Mouse (Mus musculus): ENCODE measurements at regions not wholly inside any gene's neighbourhood (a gene's known extent, or its start where the extent isn't known, plus 50 kb on each side); places are given as distances from the start of the nearest gene placed in this dataset.
"Not testable (repeated sequence)": the region's sequence is repeated elsewhere in the genome, so short reads cannot be mapped to it uniquely, and the experiment has no call there.

DNA sequence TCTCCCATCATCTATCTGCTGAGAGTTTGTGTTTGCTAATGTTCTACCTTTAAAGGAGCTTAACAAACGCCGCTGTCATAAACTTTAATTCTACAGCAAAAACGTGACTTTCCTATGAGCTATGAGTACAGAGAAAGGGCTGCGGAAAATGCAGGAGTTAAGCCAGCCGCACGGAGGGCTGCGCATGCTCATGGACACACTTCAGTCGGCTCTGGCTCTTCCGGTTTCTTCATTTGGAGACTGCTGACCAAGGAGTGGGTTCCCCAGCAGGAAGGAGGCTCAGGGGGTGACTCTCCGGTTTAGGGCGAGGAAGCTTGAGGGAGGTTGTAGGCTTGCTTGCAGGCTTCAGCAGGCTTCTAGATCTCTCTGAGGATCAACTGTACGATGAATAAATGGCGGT is 59.3 kb downstream of the Sox2 start:
- no peak for DNase-seq (ENCODE audit: low read depth, low spot score)

DNA sequence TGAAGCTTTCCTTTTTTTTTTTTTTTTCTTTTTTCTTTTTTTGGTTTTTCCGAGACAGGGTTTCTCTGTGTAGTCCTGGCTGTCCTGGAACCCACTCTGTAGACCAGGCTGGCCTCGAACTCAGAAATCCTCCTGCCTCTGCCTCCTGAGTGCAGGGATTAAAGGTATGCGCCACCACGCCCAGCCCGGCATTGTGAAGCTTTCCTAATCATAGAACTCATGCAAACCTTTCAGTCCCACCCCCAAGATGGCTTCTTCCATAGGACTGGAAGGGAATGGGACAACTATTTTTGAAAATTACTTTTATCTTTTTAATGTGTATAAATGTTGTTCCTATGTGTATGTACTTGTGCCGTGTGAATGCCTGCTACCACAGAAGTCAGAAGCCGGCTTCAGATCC is 61.9 kb downstream of the Sox2 start:
- DNase-seq (ENCODE audit: low read depth, low spot score) = not testable (repeated sequence)

DNA sequence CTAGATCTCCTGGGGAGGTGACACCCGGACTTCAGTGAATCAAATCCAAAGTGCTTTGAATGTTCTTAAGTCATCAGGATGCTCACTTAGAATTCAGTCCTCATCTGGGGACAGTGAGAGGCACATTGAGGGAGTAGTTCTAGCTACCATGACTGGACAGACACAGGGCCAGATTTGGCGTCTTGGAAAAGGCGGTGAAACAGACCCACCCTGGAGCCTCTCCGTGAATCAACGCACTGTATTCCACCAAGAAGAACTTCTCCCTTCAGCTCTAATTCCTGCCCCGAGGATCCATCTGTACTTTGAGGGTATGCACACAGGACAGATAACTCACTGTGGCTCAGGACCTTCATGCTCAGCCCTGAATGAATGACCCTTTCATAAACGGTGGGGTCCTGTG is 72.3 kb downstream of the Sox2 start:
- DNase-seq (ENCODE audit: low read depth, low spot score) = no peak

DNA sequence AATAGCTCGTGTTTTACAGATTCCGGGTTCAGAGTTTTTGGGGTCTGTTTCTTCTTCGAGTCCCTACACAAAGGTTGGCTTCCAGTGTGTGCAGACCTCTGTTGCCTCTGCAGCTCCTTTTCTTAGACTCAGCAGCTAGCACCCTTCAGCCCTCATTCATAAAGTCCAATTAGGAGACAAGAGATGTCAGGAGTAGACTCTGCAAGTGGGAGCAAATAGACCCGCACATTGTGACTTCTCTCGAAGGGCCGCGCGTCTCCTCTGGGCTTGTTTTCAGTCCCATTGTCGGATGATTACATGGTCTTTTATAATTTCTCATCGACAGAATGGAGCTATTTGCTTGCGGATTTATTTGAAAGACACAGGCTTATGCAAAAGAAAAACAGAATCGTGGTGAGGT is 76.8 kb downstream of the Sox2 start:
- no peak for DNase-seq (ENCODE audit: low read depth, low spot score)

DNA sequence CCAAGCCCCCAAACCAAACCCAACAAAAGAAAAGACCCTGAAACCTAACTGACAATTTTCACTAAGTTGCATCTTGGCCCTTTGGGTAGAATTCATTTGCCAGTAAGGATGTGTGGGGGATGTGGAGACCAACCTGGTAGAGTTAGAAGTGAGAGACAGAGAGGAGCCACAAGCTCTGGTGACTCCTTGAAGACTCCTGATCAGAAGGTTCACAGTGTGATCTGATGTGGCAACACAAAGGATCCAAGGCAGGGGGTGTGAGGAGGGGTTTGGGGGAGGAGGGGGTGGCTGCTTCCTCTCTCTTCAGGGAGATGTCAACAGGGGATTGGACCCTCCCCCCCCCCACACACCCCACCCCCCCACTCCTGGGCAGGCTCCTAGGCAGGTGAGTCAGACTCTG is 78.1 kb downstream of the Sox2 start:
- DNase-seq (ENCODE audit: low read depth, low spot score) = no peak

DNA sequence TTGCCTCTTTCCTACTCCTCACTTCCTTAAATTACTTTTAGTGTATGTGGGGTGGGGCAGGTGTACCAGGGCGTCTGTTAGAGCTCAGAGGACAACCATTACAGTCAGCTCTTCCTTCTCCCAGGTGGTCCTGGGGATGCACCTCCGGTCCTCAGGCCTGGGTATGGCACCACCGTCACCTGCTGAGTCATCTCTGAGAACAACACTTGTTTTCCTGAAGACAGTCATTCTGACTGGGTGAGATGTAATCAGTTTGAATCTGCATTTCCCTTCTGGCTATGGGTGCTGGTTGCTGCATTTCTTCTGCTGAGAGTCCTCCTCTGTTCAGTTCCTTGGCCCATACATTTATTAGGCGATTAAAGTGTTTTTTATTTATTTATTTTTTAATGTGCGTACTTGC is 84.8 kb downstream of the Sox2 start:
- no peak for DNase-seq (ENCODE audit: low read depth, low spot score)

DNA sequence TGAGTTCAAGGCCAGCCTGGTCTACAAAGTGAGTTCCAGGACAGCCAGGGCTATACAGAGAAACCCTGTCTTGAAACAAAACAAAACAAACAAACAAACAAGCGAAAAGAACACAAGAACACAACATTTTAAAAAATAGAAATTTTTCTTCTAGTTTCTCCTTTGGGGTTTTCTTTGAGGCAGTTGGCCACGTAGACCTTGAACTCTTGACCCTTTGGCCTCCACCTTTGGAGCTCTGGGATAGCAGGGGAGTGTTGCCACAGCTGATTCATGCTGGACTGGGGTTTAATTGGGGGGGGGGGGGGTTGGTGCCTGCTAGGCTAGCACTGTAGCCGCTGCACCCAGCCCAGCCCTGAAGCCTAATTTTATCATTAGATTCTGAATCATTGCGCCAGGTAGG is 87.8 kb downstream of the Sox2 start:
- DNase-seq (ENCODE audit: low read depth, low spot score) = no peak

DNA sequence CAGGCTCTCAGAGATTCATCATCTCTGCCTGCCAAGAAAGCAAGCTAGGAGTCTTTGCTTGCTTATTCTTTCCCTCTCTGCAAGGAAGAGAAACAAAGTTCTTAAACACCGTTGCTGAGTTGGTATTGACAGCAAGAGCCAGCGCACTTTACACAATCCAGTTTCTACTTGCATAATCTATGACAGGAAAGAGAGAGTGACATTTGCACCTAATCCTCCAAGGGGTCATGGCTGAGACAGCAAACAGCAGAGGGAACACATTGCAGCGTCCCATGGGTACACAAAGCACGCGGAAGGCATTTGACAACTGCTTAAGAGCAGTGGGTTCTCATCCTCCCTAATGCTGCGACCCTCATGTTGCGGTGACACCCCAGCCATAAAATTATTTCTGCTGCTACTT is 88.7 kb downstream of the Sox2 start:
- no peak for DNase-seq (ENCODE audit: low read depth, low spot score)

DNA sequence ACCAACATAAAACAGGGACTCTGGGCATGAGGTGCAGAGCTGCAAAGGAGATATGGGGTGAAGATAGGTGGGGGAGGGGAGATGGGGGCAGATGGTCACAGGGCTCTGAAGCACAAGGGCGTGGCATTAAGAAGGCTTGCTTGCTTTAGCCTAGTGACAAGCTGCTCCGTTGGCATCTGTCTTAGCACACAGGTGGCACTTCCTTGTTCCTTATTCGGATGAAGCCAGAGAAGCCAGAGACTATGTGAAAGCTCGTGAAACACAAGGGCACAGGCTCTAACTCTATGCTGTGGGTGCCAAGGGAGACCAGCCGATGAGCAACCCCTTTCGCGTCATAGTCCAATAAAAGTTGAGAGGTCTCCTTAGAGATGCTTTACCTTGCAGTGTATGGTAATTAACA is 89.5 kb downstream of the Sox2 start:
- DNase-seq (ENCODE audit: low read depth, low spot score) = no peak

DNA sequence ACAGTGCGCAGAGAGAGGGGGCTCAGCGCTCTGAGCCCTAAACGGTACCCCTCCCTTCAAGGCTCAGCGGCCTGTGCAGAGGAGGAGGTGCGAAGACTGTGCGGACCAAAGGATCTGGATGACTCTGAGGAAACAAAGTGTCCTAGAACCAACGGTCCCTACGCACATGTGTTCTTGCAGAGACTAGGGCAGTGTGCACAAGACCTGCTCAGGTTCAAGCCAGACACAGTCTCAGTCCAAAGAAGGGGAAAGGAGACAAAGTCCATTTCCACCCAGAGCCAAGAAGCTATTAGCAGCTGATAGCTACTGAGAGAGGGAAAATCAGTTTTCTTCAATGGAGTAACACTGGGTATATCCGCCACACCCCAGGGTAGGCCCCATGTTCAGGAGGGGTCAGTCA is 89.9 kb downstream of the Sox2 start:
- DNase-seq (ENCODE audit: low read depth, low spot score) = no peak

DNA sequence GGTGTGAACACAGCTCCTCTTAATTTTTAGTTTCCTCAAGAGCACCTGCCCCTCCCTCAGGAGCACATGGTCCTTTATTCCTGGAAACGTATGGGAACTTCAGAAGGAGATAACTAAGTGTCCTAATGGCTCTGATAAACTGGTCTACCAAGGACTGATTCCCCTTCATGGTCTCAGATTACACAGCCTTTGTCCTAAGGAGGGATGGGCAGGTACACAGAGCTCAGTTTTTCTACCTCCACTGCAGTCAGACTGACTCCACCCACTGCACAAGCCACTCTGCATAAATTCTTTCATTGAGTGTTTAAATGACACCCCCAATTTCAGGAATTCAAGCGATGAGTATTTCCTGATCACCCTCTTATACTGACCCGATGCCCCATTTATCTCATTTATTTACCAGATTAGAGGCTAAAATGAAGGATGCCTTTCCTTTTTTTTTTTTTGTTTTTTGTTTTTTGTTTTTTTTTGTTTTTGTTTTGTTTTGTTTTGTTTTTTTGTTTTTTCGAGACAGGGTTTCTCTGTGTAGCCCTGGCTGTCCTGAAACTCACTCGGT is 95.1 kb downstream of the Sox2 start:
- no peak for DNase-seq (ENCODE audit: low read depth, low spot score)

DNA sequence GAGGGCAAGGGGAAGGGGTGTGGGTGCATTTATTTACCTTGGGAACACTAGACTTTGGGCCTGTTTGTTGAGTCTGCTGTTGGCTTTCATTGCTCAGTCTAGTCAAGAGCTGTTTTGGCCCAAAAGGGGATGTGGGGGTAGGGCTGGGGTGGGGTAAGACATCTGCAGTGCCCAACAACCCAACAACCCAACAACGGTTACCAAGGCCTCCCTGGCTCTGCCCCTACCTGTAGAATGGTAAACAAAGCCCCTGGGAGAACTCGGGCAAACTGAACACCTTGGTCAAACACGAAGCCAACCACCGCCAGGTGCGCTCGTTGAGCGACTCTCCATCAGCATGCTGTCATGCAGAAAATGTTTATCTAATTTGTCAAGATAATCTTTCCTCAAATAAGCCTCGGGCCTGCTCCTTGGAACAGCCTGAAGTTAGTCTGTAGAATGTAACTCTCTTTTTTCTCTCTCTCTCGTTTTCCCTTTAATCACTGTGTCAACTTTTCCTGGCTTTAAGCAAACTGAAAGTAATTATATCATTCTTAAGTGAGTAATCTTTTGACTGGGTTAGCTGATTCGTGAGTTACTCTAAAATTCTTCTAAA is 97.4 kb downstream of the Sox2 start:
- no peak for DNase-seq (ENCODE audit: low read depth, low spot score)

DNA sequence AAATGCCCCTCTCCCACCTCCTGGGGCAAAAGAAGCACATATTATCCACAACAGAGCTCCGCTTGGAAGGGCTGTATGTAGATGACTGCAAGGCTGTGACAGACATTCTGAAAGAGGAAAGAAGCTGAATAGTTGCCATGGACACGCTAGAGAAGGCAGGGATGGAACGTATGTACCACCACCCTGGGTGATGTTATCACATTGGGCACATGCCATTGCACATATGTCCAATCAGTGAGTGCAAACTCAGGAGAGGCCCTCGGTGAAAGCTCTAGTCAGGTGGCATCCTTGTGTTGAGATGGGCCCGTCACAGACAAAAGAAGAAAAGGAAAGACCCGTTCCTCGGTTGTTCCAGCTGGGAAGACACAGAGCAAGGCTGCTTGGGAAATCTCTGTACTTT is 99.8 kb downstream of the Sox2 start:
- DNase-seq (ENCODE audit: low read depth, low spot score) = no peak

DNA sequence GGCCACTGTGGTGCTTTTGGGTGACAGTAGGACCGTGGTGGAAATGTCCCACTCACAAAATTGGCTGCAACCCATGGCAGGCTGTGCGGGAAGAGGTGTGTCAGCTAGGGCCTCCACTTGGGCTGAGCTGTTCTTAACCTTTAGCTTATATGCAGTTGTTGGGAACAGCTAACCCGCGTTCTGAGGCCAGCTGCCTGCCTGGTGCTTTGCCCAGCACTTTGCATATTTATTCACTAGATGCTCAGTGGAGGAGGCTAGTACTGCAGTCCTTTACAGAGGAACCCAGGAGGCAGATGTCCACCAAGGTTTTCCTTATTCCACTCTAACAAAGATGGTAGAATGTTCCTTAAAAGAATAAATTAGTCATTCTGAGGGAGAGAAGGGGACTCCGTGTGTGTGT is 101.3 kb downstream of the Sox2 start:
- DNase-seq (ENCODE audit: low read depth, low spot score) = no peak

DNA sequence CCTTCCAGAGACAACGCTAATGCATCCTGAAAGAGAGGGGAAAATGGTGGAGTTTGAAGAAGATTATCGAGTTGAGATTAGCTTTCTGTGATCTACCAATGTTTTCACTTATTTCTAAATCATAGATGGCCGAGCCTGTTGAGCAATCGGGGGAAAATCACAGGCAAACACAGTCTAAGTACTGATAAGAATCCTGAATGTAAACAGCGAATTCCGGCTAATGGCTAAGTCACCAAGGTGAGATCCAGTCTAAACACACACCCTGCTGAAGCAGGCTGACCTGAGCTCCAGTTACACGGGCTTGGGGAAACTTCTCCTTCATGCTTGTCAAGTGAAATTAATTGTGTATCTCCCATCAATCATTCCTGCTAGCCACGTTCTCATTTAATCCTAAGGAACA is 103.4 kb downstream of the Sox2 start:
- DNase-seq (ENCODE audit: low read depth, low spot score) = no peak

DNA sequence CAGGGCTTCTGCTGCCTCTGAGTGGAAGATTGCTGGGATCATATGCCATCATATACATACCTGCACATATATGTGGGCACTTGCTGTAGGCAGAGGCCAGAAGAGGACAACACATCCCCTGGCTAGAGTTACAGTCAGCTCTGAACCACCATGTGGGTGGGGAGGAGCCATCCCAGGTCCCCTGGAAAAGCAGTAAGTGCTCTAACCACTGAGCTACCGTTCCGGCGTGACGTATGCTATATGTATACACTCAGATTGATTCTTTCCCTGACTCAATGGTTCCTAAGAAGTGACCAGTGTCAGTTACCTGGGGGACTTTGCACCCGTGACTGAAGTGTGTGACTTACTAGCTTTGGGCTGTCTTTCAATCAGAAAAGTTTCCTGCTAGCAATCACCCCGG is 104.6 kb downstream of the Sox2 start:
- DNase-seq (ENCODE audit: low read depth, low spot score) = no peak

DNA sequence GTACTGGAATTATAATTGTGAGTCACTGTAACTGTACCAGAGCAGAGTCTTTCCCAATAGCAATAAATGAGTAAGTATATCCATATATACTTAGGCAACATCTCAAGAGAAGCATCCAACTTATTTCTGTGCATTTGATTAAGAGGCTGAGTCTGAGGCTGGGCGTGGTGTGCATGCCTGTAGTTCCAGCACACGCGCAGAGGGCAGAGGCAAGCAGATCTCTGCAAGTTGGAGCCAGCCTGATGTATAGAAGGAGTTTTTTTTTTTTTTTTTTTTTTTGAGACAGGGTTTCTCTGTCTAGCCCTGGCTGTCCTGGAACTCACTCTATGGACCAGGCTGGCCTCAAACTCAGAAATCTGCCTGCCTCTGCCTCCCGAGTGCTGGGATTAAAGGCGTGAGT is 105.1 kb downstream of the Sox2 start:
- DNase-seq (ENCODE audit: low read depth, low spot score) = not testable (repeated sequence)

DNA sequence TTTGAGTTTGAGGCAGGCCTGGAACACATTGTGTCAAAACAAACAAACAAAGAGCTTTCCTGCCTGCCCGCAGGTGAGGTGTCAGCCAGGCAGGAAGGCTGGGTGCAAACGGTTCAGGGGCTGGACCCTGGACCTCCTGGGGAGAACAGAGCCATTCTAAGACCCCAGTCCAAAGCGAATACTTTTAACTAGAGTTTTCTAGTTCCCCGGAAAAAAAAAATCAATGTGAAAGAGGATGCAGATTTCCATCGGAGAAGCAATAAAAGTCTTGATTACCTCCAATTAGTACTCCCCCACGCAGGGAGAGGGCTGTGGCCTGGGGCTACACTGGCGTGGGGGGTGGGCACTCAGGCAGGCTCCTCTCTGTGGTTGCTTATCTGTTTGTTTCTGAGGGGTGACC is 106.4 kb downstream of the Sox2 start:
- no peak for DNase-seq (ENCODE audit: low read depth, low spot score)

DNA sequence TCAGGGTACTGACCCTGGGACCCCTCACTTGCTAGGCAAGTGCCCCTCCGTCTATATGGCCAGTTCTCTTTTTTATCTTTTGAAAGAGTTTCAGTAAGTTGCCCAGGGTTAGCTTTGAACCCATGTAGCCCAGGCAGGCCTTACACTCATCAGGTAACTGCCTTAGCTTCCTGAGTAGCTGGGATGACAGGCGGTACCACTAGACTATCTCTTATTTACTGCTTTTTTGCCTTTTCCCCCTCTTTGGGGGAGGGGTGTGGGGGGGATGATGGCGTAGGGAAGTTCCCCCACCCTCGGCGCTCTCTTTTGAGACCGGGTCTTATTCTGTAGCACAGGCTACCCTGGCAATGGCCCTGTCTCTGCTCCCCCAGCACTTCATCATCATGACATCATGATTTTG is 106.9 kb downstream of the Sox2 start:
- no peak for DNase-seq (ENCODE audit: low read depth, low spot score)

DNA sequence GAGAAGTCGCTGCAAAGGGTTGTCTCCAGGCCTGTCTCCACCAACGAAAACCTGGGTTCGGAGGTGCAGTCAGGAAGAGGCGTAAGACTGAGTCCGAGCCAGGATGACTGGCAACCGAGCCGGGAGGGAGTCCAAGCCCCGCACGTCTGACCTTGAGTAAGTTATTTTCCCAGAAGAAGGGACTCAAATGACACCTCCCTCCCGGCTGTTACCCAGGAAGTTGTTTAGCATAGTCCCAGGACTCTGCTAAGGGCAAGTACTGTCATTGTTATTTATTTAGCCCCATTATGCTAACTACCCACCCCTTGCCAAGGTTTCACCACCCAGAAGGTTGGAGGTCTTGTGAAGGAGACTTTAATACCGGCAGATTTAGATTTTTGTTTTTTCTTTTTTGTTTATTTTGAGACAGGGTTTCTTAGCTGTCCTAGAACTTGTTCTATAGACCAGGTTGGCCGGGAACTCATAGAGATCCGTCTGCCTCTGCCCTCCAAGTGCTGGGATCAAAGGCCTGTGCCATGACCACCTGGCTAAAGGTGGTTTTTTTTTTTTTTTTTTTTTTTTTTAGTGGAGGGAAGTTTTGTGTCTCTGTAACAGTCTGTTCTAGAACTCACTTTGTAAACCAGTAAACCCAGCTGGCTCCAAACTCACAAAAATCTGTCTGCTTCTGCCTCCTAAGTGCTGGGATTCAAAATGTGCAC is 107.8 kb downstream of the Sox2 start:
- no peak for DNase-seq (ENCODE audit: low read depth, low spot score)

DNA sequence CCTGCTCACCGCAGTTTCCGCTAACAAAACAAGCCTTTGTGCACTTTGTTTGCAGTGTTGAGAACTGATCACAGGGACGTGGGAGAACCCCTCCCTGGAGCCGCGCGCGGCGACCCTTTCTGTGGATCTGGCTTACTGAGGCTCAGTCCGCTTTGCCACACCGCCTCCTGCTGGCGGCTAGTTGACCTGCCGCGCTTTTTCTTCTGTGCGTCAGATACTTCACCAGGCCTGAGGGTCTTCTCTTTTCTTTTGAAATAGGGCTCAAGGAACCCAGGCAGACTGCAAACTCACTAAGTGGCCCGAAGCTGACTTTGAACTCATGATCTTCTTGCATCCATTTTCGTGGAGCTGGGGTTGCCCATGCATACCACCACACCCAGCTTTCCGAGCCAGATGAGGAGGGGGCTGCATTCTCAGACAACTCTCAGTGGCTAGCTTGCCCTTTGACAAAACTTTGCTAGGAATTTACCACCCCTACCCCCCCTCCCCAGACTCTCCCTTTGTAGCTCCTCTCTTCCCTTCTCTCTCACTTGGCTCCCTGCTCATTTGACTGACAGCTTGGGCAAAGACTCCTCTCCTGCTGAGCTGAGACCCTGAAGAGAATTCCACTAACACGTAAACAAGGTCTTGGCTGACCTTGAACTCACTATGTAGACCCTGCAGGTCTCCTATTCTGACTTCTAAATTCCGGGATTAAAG is 109.9 kb downstream of the Sox2 start:
- DNase-seq (ENCODE audit: low read depth, low spot score) = no peak

DNA sequence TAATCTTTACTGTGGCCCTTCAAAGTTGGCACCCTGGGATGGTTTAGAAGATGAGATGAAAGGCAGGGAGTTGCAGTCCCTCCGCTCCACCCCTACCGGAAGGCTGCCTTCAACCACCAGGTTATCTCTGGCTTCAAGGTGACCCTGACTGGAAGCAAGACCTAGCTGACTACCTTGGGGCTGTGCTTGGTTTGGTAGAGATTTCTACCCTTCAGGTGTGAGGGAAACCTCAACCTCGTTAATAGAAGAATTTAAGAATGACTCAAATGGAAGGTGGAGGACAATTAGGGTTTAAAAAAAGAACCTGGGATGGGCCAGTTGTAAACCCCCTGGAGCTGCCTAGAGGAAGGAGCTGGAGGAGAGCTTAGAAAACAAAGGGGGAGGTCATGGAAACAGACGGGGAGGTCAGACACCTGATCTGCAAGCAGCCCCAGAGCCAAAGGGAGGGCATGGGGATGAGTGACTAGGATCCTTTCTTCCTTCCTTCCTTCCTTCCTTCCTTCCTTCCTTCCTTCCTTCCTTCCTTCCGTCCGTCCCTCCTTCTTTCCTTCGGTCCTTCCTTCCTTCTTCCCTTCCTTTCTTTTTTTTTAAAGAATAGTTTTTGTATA is 111.1 kb downstream of the Sox2 start:
- DNase-seq (ENCODE audit: low read depth, low spot score) = no peak

DNA sequence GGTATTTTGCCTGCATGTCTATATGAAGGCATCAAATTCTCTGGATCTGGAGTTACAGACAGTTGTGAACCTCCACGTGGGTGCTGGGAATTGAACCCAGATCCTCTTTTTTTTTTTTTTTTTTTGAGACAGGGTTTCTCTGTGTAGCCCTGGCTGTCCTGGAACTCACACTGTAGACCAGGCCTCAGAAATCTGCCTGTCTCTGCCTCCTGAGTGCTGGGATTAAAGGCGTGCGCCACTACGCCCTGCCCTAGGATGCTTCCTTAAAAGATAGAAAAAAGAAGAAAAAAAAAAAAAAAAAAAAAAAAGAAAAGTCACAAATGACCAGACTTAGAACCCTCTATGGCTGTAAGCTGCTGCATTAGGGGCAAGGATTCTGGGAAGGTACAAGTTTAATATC is 111.6 kb downstream of the Sox2 start:
- DNase-seq (ENCODE audit: low read depth, low spot score) = no peak
